Mouse (Mus musculus) liver, embryonic 16.5 days (tissue): ENCODE data around the gene Chit1. TPM values are rescaled to one million over a fixed set of nuclear protein-coding genes. Genes with fewer than 3 reads are reported as not detected.

Source experiments
- ATAC-seq: fragments of 200-750 bp; cut with Nextera tagmentation; 2 replicates; pipeline ENCODE4 v1.8.0; 2017; ENCODE audit warnings: low read depth, mild to moderate bottlenecking, moderate number of reproducible peaks, moderate library complexity
- H3K27ac ChIP-seq: fragments of 300-500 bp; sonication (generic); 2 replicates; pipeline ENCODE4 v1.5.1; 2014; ENCODE audit warnings: mild to moderate bottlenecking, low read length
- H3K27me3 ChIP-seq: fragments of 300-500 bp; sonication (generic); 2 replicates; pipeline ENCODE4 v1.6.1; 2014; ENCODE audit warnings: low read depth, low read length, mixed read lengths; ENCODE audit not compliant: control insufficient read depth, insufficient read depth
- H3K36me3 ChIP-seq: fragments of 300-500 bp; sonication (generic); 2 replicates; pipeline ENCODE4 v1.6.1; 2014; ENCODE audit warnings: mild to moderate bottlenecking; ENCODE audit not compliant: control insufficient read depth, insufficient read depth
- H3K4me1 ChIP-seq: fragments of 300-500 bp; sonication (generic); 2 replicates; pipeline ENCODE4 v1.6.1; 2014; ENCODE audit warnings: low read depth, low read length, mixed read lengths; ENCODE audit not compliant: control insufficient read depth
- H3K4me2 ChIP-seq: fragments of 300-500 bp; sonication (generic); 2 replicates; pipeline ENCODE4 v1.6.1; 2014; ENCODE audit warnings: low read depth, low read length, mixed read lengths
- H3K4me3 ChIP-seq: fragments of 300-500 bp; sonication (generic); 2 replicates; pipeline ENCODE4 v1.5.1; 2014; ENCODE audit warnings: low read depth, mild to moderate bottlenecking, low read length
- H3K9ac ChIP-seq: fragments of 300-500 bp; sonication (generic); 2 replicates; pipeline ENCODE4 v1.6.1; 2014; ENCODE audit warnings: low read depth, low read length
- H3K9me3 ChIP-seq: fragments of 300-500 bp; sonication (generic); replicated peaks from 2 replicates; pipeline ENCODE4 v1.6.1; 2016; ENCODE audit warnings: low read length; ENCODE audit not compliant: control insufficient read depth
- WGBS: fragments of 180-500 bp; shearing (Covaris S2); extraction: QIAGEN DNeasy Blood & Tissue Kit; methylation state at CpG from one replicate; pipeline ENCODE4 v1.1.7; 2014; ENCODE audit not compliant: insufficient replicate concordance; 5-methylcytosine and 5-hydroxymethylcytosine counted together
- polyA plus RNA-seq: library from polyadenylated mRNA; unstranded; fragments of >200 nt; fragmentation: Nextera tagmentation; extraction: Ambion mirVana; gene quantifications from 2 replicates; pipeline ENCODE4 v1.2.1, GENCODE M21; 2015

The Chit1 gene
- 0.19 and 0.20 TPM in 2 replicates for polyA plus RNA-seq

GRCm38 (mm10) chr1:134110979-134111378, at the start of gene Chit1:
Chit1 (plus strand) TSS chr1:134111242.
- peak within 1 kb of the TSS; percentile 35 for H3K9ac ChIP-seq
- WGBS: 44% methylated on average over 4 of the region's 4 CpGs
- H3K36me3 ChIP-seq: no peaks in the 10 kb centered on the region
- peak within 1 kb of the TSS; percentile 21; the same call in 1 of the 2 replicates for H3K4me3 ChIP-seq
- H3K27me3 ChIP-seq: peaks cover 3% of the 10 kb centered on the region; the same call in 1 of the 2 replicates
- peak; percentile 74 for ATAC-seq
- peak within 1 kb of the TSS; percentile 89 for H3K27ac ChIP-seq
- peaks cover 21% of the 10 kb centered on the region for H3K4me1 ChIP-seq
- H3K4me2 ChIP-seq: peak within 1 kb of the TSS; percentile 49
- H3K9me3 ChIP-seq: no peaks in the 10 kb centered on the region

GRCm38 (mm10) chr1:134061915-134062314, 49.1 kb upstream of the Chit1 start:
- Histone ChIP-seq H3K4me2 (no peak overlapping the region), H3K9me3 (no peaks in the 10 kb centered on the region), H3K4me3 (no peak overlapping the region), H3K4me1 (peaks cover 75% of the 10 kb centered on the region), H3K9ac (peak overlapping the region; percentile 86; the same call in 1 of the 2 replicates), H3K27me3 (peaks cover 46% of the 10 kb centered on the region), H3K27ac (no peak overlapping the region; the same call in 1 of the 2 replicates), H3K36me3 (no peaks in the 10 kb centered on the region)
- 74% methylated on average over 3 of the region's 3 CpGs for WGBS
- ATAC-seq: no peak

GRCm38 (mm10) chr1:134062411-134063085, 48.5 kb upstream of the Chit1 start:
- Histone ChIP-seq H3K4me3 (peak overlapping the region; percentile 30), H3K4me2 (peak overlapping the region; percentile 52), H3K4me1 (peaks cover 75% of the 10 kb centered on the region), H3K9me3 (no peaks in the 10 kb centered on the region), H3K27ac (peak overlapping the region; percentile 78), H3K9ac (peak overlapping the region; percentile 53), H3K27me3 (peaks cover 47% of the 10 kb centered on the region), H3K36me3 (no peaks in the 10 kb centered on the region)
- no peak for ATAC-seq
- 31% methylated on average over 11 of the region's 11 CpGs for WGBS

GRCm38 (mm10) chr1:134063086-134063772, 47.8 kb upstream of the Chit1 start:
- no peaks in the 10 kb centered on the region for H3K36me3 ChIP-seq
- peak overlapping the region; percentile 30 for H3K4me3 ChIP-seq
- peak overlapping the region; percentile 52 for H3K4me2 ChIP-seq
- no peak for ATAC-seq
- peaks cover 76% of the 10 kb centered on the region for H3K4me1 ChIP-seq
- peaks cover 52% of the 10 kb centered on the region for H3K27me3 ChIP-seq
- no peaks in the 10 kb centered on the region for H3K9me3 ChIP-seq
- H3K9ac ChIP-seq: peak overlapping the region; percentile 53
- peak overlapping the region; percentile 78 for H3K27ac ChIP-seq
- WGBS: 5% methylated on average over 32 of the region's 33 CpGs

- H3K27me3 ChIP-seq: peaks cover 54% of the 10 kb centered on the region
- H3K27ac ChIP-seq: peak overlapping the region; percentile 78
- H3K9me3 ChIP-seq: no peaks in the 10 kb centered on the region
- H3K4me3 ChIP-seq: peak overlapping the region; percentile 30
- H3K4me2 ChIP-seq: peak overlapping the region; percentile 52
- WGBS: 19% methylated on average over 9 of the region's 9 CpGs
- no peaks in the 10 kb centered on the region for H3K36me3 ChIP-seq
- peaks cover 76% of the 10 kb centered on the region for H3K4me1 ChIP-seq
- no peak for ATAC-seq
- peak overlapping the region; percentile 53 for H3K9ac ChIP-seq
Observed at GRCm38 (mm10) chr1:134063773-134064125, 47.3 kb upstream of the Chit1 start.

- Histone ChIP-seq H3K9me3 (no peaks in the 10 kb centered on the region), H3K27ac (peak overlapping the region; percentile 78), H3K36me3 (no peaks in the 10 kb centered on the region), H3K27me3 (peaks cover 54% of the 10 kb centered on the region), H3K9ac (no peak overlapping the region), H3K4me3 (no peak overlapping the region), H3K4me2 (no peak overlapping the region), H3K4me1 (peaks cover 78% of the 10 kb centered on the region)
- 79% methylated on average over 2 of the region's 2 CpGs for WGBS
- ATAC-seq: no peak
Observed at GRCm38 (mm10) chr1:134064296-134064831, 46.7 kb upstream of the Chit1 start.

- H3K36me3 ChIP-seq: no peaks in the 10 kb centered on the region
- no peaks in the 10 kb centered on the region for H3K9me3 ChIP-seq
- peak; percentile 49 for ATAC-seq
- no peak overlapping the region for H3K4me3 ChIP-seq
- peaks cover 54% of the 10 kb centered on the region for H3K27me3 ChIP-seq
- no peak overlapping the region for H3K9ac ChIP-seq
- H3K27ac ChIP-seq: peak overlapping the region; percentile 78
- 16% methylated on average over 4 of the region's 4 CpGs for WGBS
- peaks cover 78% of the 10 kb centered on the region for H3K4me1 ChIP-seq
- H3K4me2 ChIP-seq: no peak overlapping the region
Observed at GRCm38 (mm10) chr1:134065241-134065809, 45.7 kb upstream of the Chit1 start.

- Histone ChIP-seq H3K9ac (no peak overlapping the region), H3K4me2 (no peak overlapping the region), H3K9me3 (no peaks in the 10 kb centered on the region), H3K27me3 (peaks cover 54% of the 10 kb centered on the region), H3K27ac (peak overlapping the region; percentile 57), H3K36me3 (no peaks in the 10 kb centered on the region), H3K4me3 (no peak overlapping the region), H3K4me1 (peaks cover 81% of the 10 kb centered on the region)
- 46% methylated on average over 3 of the region's 3 CpGs for WGBS
- no peak for ATAC-seq
Observed at GRCm38 (mm10) chr1:134066554-134066953, 44.5 kb upstream of the Chit1 start.
